Mouse (Mus musculus): Measurements from ENCODE around the gene Abca15.

- no peak for TF ChIP-seq CTCF (IDR thresholded peaks at IDR 0.05; ENCODE audit: control insufficient read depth, insufficient read depth, insufficient replicate concordance, low read depth, low read length)
- no peak for TF ChIP-seq POLR2A (IDR thresholded peaks at IDR 0.05; ENCODE audit: control insufficient read depth, low read depth, low read length)
These were observed 12.4 kb upstream of the Abca15 start for GRCm38 (mm10) chr7:120316086-120316485.
